Mouse (Mus musculus) spleen, postnatal 4 days (tissue): Measurements from ENCODE around the gene Pole4.

Experiments used
- DNase-seq, 2 experiments: peaks; one replicate each; pipeline ENCODE4 v3.0.0; 2022; ENCODE audit warnings: low spot score in 2 of 2

The Pole4 gene

DNA sequence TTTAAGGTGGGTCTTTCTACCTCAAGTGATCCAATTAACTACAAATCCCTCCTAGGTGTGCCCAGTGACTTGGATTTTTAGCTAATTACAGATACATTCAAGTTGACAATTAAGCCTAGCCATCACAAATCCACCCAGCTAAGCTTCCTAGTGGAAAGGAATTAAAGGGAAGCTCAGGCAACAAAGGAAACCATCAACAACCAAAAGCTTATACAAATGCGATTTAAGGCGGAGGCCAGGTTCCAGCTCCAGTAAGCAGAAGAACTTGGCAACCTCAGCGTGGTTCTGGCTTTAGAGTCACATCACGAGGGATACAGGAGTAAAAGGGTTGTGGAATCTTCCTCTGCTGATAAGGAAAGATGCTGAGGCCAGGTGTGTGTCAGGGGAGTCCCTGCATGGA, 92.0 kb downstream of the Pole4 start:
- no peak for DNase-seq

DNA sequence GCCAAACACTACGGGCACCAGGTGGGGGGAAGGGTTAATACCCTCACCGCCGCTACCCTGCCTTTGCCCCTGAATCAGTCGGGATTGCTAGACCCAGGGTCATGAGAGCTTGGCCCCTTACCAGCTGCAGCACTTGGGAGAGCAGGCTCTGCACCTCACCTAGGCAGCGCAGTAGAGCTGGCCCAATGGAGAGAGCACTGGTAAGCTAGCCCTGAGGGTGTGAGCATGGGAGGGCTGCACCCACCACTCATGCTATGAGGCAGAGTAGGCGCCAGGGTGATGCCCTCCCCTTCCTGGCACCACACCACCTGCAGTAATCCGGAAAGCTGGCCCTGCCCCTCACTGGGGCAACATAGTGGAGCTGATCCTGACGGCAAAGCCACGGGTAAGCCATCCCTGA, 94.1 kb downstream of the Pole4 start:
- peak in 1 of 2 experiments; percentile 5 for DNase-seq

DNA sequence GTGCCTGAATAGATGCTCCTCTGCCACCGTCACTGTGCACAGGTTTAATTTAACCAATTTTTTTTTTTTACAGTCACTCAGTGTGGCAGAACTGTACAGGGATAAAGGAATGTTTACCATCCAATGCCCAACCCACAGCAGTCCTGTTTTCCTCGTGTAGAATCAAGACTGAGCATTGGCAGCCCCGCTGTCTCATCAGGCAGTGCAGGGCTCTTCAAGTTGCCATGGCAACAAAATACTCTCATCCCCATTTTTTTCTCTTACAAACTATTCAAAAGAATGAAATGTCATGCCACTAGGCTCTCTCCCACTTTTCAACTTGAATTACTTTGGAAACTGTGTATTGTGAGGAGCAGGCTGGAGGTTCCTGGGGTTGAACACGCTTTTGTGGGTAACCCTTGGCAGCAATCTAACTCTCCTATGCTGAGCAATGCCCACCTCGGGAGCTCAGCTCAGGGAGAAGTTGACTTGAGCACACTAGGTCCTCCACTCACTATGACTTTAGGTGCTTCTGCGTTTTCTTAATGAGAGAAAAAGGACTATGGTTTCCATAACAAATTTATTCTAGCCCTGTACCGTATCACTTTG, 95.7 kb downstream of the Pole4 start:
- DNase-seq, result no peak

DNA sequence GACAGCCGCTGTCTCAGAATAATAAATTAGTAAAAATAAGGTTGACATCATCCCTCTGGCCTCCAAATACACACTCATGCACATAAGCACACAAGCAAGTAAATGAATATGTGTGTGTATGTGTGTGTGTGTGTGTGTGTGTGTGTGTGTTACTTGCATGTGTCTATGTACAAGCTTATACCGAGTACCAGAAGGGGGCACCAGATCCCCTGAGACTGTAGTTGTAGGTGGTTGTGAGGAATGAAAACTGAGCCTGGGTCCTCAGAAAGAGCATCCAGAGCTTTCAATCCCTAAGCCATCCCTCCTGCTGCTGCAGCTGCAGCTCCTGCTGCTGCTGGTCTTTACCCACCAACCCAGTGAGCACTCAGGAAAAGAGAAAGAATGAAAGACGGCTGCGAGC, 96.4 kb downstream of the Pole4 start:
- DNase-seq, result no peak

DNA sequence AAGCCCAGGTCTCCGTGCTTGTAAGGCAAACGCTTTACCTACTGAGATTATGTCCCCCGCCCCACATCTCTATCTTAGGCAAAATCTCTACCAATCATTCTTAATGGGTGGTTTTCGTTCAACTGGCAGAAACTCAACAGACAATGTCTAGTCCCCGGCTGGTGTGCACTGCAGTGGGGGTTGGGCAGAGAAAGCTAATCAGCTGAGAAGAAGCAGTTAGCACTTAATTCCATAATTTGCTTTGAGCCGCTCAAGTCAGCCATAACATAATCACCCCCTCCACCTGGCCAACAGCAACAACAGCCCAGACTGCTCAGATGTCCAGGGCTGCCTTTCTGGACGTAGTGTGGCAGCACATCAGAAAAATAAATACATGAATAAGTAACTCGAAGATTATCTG, 100.4 kb downstream of the Pole4 start:
- no peak for DNase-seq

DNA sequence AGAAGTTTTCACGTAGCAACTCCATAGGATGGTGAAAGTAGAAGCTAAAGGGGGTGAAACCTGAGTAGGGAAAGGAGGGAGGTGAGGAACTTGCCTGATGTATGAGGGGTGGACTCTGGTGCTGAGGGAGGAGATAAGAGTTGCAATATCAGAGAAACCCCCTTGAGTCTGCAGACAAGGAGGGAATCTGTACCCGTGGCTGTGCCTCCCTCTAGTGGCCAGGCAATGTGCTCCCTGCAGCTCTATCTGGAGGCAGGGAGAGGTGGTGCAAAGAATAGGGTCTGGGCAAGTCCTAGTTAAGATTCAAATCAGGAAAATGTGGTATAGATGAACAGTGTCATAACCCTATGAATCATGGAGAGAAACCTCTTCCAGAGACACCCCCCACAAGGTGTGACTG, 101.5 kb downstream of the Pole4 start:
- no peak for DNase-seq

DNA sequence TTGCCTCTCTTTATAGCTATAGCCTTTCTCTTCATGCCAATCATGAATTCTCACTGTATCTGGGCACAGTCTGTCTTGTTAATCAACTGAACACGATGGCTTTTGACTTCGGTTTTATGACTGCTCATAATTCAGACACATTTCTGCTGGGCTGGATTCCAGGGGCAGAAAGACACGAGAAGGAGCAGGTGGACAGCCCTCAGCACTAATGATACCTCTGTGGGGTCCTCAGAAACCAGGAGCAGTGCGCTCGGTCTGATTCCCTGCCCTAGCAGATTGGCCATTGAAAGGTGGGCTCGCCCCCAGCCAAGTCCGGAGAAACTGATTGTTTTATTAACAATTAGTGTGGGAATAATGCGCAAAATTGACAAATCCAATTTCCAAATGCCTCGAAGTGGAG, 101.9 kb downstream of the Pole4 start:
- no peak for DNase-seq

DNA sequence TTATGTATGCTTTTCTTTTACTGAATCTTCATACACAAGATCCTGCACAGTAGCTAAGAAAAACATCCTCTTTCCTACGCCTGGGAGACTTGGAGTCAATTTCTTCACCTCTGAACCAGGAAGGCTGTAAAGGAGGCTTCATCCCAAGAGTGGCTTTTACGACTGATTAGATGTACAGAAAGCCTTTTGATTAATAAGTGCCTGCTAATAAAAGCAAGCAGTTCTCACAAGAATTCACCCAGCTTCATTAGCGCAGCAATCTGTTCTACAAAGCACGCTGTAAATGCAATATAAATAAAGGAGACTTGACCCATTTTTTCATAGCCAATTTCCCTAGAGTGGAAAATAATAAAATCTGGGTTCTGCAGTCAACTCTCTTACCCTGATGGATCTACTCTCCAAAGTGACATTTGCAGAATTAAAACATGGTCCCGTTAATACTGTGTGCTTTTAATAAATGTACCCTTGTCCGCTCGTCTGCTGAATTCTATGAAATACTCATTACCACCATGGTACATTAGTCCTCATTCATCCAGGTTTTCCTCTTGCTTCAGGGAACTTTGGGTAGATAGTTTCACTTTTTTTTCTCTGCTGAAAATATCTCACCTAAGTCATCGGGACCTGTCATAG, 109.6 kb downstream of the Pole4 start:
- DNase-seq, result no peak

DNA sequence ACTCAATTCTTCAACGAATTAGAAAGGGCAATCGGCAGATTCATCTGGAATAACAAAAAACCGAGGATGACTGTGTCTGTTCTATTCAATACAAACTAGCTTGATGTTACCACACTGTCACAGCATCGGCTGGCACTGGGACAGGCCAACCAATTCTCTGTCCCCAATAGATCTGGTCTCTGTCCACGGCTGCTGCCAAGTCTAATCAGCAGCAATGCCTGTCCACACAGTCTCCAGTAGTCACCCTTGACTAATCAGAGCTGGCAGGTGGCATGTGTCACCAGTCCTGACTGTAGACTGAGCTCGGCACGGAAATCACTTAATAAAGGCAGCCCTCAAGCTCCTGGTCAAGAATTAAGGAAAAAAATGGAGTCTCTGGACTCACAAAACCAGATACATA, 115.8 kb downstream of the Pole4 start:
- DNase-seq, result no peak

DNA sequence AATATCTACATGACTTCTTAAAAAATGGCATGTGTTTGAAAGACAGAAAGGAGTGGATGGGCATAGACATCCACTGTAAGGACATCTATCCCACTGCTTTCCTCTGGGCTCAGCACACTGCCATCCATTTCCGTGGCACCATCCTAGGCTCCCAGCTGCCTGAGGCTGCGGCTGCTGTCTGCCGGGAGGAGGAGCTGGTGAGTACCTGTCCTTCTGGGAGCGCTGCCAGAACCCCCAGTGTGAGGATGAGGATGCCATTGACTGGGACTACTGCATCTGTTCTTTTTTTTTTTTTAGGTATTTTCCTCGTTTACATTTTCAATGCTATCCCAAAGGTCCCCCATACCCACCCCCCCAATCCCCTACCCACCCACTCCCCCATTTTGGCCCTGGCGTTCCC, 119.8 kb downstream of the Pole4 start:
- DNase-seq, result no peak

DNA sequence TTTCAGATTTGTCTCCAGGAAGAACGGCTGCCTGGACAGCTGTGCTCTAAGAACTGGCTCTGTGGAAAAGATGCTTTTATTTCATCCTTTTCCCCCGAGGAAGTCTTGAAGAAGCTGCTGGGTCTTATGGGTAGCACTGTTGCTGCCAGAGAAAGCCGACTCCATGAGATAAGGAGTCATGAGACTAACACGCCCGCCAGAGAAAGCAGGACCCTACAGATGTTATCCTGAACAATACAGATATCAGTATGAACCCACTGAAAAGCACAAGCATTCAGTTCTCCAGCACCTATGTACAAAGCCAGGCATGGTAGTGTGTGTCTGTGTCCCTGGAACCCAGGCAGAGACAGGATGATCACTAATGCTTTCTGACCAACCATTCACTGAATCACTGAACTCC, 129.7 kb downstream of the Pole4 start:
- no peak for DNase-seq
